Mouse (Mus musculus): ENCODE measurements around the gene Zc3h10. TPM values are rescaled to one million over a fixed set of nuclear protein-coding genes. Genes with fewer than 3 reads are reported as not detected.

Gene Zc3h10
- polyA plus RNA-seq (2014; fragmentation: Illumina TruSeq; extraction: RNeasy Lipid Tissue Mini Kit (QIAGEN cat#74804); ENCODE audit: low read depth, low replicate concordance): 7.1 TPM

GRCm38 (mm10) chr10:128547361-128548032, at the start of gene Zc3h10:
Zc3h10 (minus strand) TSS chr10:128547774.

GRCm38 (mm10) chr10:128589464-128590192, 42.1 kb upstream of the Zc3h10 start, which contains the start of gene Erbb3:
Erbb3 (minus strand) TSS chr10:128589652.

GRCm38 (mm10) chr10:128565788-128566531, 18.4 kb upstream of the Zc3h10 start, which contains the start of gene Pa2g4:
Pa2g4 (minus strand) TSS chr10:128565987.

GRCm38 (mm10) chr10:128548947-128549681, 1.5 kb upstream of the Zc3h10 start, which contains the start of gene Rpl41:
Rpl41 (minus strand) TSS chr10:128549305.

GRCm38 (mm10) chr10:128525671-128526308, 21.8 kb downstream of the Zc3h10 start, which contains the start of gene Esyt1:
Esyt1 (minus strand) TSS chr10:128525871.

GRCm38 (mm10) chr10:128498590-128498989, 49.0 kb downstream of the Zc3h10 start, which contains the start of gene Myl6b:
Myl6b (minus strand) TSS chr10:128498685.

GRCm38 (mm10) chr10:128493695-128494666, 53.6 kb downstream of the Zc3h10 start, which contains the start of gene Myl6:
Myl6 (minus strand) TSS chr10:128494145.

Other genes with a start within 250 kb of the Zc3h10 start
- not detected for gene Il23a, start 249.0 kb downstream of the Zc3h10 start, polyA plus RNA-seq (2014; fragmentation: Illumina TruSeq; extraction: RNeasy Lipid Tissue Mini Kit (QIAGEN cat#74804); ENCODE audit: low read depth, low replicate concordance)
- gene Pan2, start 244.4 kb downstream of the Zc3h10 start, polyA plus RNA-seq (2014; fragmentation: Illumina TruSeq; extraction: RNeasy Lipid Tissue Mini Kit (QIAGEN cat#74804); ENCODE audit: low read depth, low replicate concordance): 14.4 TPM
- gene Cnpy2, start 225.3 kb downstream of the Zc3h10 start, polyA plus RNA-seq (2014; fragmentation: Illumina TruSeq; extraction: RNeasy Lipid Tissue Mini Kit (QIAGEN cat#74804); ENCODE audit: low read depth, low replicate concordance): 64.0 TPM
- gene Cs, start 210.0 kb downstream of the Zc3h10 start, polyA plus RNA-seq (2014; fragmentation: Illumina TruSeq; extraction: RNeasy Lipid Tissue Mini Kit (QIAGEN cat#74804); ENCODE audit: low read depth, low replicate concordance): 1,135 TPM
- gene Coq10a, start 178.8 kb downstream of the Zc3h10 start, polyA plus RNA-seq (2014; fragmentation: Illumina TruSeq; extraction: RNeasy Lipid Tissue Mini Kit (QIAGEN cat#74804); ENCODE audit: low read depth, low replicate concordance): 389 TPM
- 30.7 TPM for gene Ankrd52, start 170.7 kb downstream of the Zc3h10 start, polyA plus RNA-seq (2014; fragmentation: Illumina TruSeq; extraction: RNeasy Lipid Tissue Mini Kit (QIAGEN cat#74804); ENCODE audit: low read depth, low replicate concordance)
- not detected for gene Slc39a5, start 146.5 kb downstream of the Zc3h10 start, polyA plus RNA-seq (2014; fragmentation: Illumina TruSeq; extraction: RNeasy Lipid Tissue Mini Kit (QIAGEN cat#74804); ENCODE audit: low read depth, low replicate concordance)
- gene Nabp2, start 136.3 kb downstream of the Zc3h10 start, polyA plus RNA-seq (2014; fragmentation: Illumina TruSeq; extraction: RNeasy Lipid Tissue Mini Kit (QIAGEN cat#74804); ENCODE audit: low read depth, low replicate concordance): 46.9 TPM
- gene Rnf41, start 136.1 kb downstream of the Zc3h10 start, polyA plus RNA-seq (2014; fragmentation: Illumina TruSeq; extraction: RNeasy Lipid Tissue Mini Kit (QIAGEN cat#74804); ENCODE audit: low read depth, low replicate concordance): 15.0 TPM
- gene Smarcc2, start 88.5 kb downstream of the Zc3h10 start, polyA plus RNA-seq (2014; fragmentation: Illumina TruSeq; extraction: RNeasy Lipid Tissue Mini Kit (QIAGEN cat#74804); ENCODE audit: low read depth, low replicate concordance): 56.7 TPM
- 525 TPM for gene Myl6, start 53.6 kb downstream of the Zc3h10 start, polyA plus RNA-seq (2014; fragmentation: Illumina TruSeq; extraction: RNeasy Lipid Tissue Mini Kit (QIAGEN cat#74804); ENCODE audit: low read depth, low replicate concordance)
- 3.0 TPM for gene Myl6b, start 49.1 kb downstream of the Zc3h10 start, polyA plus RNA-seq (2014; fragmentation: Illumina TruSeq; extraction: RNeasy Lipid Tissue Mini Kit (QIAGEN cat#74804); ENCODE audit: low read depth, low replicate concordance)
- gene Esyt1, start 21.9 kb downstream of the Zc3h10 start, polyA plus RNA-seq (2014; fragmentation: Illumina TruSeq; extraction: RNeasy Lipid Tissue Mini Kit (QIAGEN cat#74804); ENCODE audit: low read depth, low replicate concordance): 20.8 TPM
- 918 TPM for gene Rpl41, start 1.5 kb upstream of the Zc3h10 start, polyA plus RNA-seq (2014; fragmentation: Illumina TruSeq; extraction: RNeasy Lipid Tissue Mini Kit (QIAGEN cat#74804); ENCODE audit: low read depth, low replicate concordance)
- 56.0 TPM for gene Pa2g4, start 18.2 kb upstream of the Zc3h10 start, polyA plus RNA-seq (2014; fragmentation: Illumina TruSeq; extraction: RNeasy Lipid Tissue Mini Kit (QIAGEN cat#74804); ENCODE audit: low read depth, low replicate concordance)
- gene Erbb3, start 41.9 kb upstream of the Zc3h10 start, polyA plus RNA-seq (2014; fragmentation: Illumina TruSeq; extraction: RNeasy Lipid Tissue Mini Kit (QIAGEN cat#74804); ENCODE audit: low read depth, low replicate concordance): 7.1 TPM
- 328 TPM for gene Rps26, start 79.0 kb upstream of the Zc3h10 start, polyA plus RNA-seq (2014; fragmentation: Illumina TruSeq; extraction: RNeasy Lipid Tissue Mini Kit (QIAGEN cat#74804); ENCODE audit: low read depth, low replicate concordance)
- 0.37 TPM for gene Ikzf4, start 98.2 kb upstream of the Zc3h10 start, polyA plus RNA-seq (2014; fragmentation: Illumina TruSeq; extraction: RNeasy Lipid Tissue Mini Kit (QIAGEN cat#74804); ENCODE audit: low read depth, low replicate concordance)
- gene Suox, start 126.3 kb upstream of the Zc3h10 start, polyA plus RNA-seq (2014; fragmentation: Illumina TruSeq; extraction: RNeasy Lipid Tissue Mini Kit (QIAGEN cat#74804); ENCODE audit: low read depth, low replicate concordance): 27.1 TPM
- 82.2 TPM for gene Rab5b, start 148.5 kb upstream of the Zc3h10 start, polyA plus RNA-seq (2014; fragmentation: Illumina TruSeq; extraction: RNeasy Lipid Tissue Mini Kit (QIAGEN cat#74804); ENCODE audit: low read depth, low replicate concordance)
- gene Pmel, start 156.4 kb upstream of the Zc3h10 start, polyA plus RNA-seq (2014; fragmentation: Illumina TruSeq; extraction: RNeasy Lipid Tissue Mini Kit (QIAGEN cat#74804); ENCODE audit: low read depth, low replicate concordance): 0.26 TPM
- 13.9 TPM for gene Cdk2, start 157.3 kb upstream of the Zc3h10 start, polyA plus RNA-seq (2014; fragmentation: Illumina TruSeq; extraction: RNeasy Lipid Tissue Mini Kit (QIAGEN cat#74804); ENCODE audit: low read depth, low replicate concordance)
- 12.8 TPM for gene Dgka, start 197.1 kb upstream of the Zc3h10 start, polyA plus RNA-seq (2014; fragmentation: Illumina TruSeq; extraction: RNeasy Lipid Tissue Mini Kit (QIAGEN cat#74804); ENCODE audit: low read depth, low replicate concordance)
- 9.7 TPM for gene Pym1, start 200.1 kb upstream of the Zc3h10 start, polyA plus RNA-seq (2014; fragmentation: Illumina TruSeq; extraction: RNeasy Lipid Tissue Mini Kit (QIAGEN cat#74804); ENCODE audit: low read depth, low replicate concordance)
- gene Mmp19, start 243.1 kb upstream of the Zc3h10 start, polyA plus RNA-seq (2014; fragmentation: Illumina TruSeq; extraction: RNeasy Lipid Tissue Mini Kit (QIAGEN cat#74804); ENCODE audit: low read depth, low replicate concordance): 1.7 TPM

Data from heart, adult 10 weeks (tissue).